Mouse (Mus musculus): ENCODE measurements around the gene Cpsf2. TPM values are rescaled to one million over a fixed set of nuclear protein-coding genes. Genes with fewer than 3 reads are reported as not detected.

The Cpsf2 gene
- polyA plus RNA-seq, 1 experiment from 2014 or later: 46.1 TPM

DNA sequence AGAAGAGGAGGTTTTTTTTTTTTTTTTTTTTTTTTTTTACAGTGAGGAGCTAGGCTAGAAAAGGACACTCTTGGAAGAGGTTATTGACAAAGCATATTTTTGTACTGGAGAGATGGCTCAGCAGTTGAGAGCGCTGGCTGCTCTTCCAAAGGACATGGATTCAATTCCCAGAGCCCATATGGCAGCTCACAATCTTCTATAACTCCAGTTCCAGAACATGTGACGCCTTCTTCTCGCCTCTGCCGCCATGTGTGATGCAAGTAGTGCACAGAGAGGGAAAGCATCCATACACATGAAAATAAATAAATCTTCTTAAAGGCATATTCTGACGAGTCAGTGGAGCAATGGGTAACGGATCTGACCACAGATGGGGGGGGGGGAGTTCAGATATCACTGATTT, 46.1 kb downstream of the Cpsf2 start:
- H3K4me2 ChIP-seq (ENCODE audit: low read depth, low read length, severe bottlenecking): no peak overlapping the region
- H3K4me1 ChIP-seq (replicated peaks; ENCODE audit: control insufficient read depth, insufficient read depth, low read length): no peaks in the 10 kb centered on the region
- 93% methylated on average over 6 of the region's 6 CpGs for WGBS
- DNase-seq (ENCODE audit: low spot score) (no peak), ATAC-seq (replicated peaks; ENCODE audit: low FRiP score) (no peak)
- H3K36me3 ChIP-seq (ENCODE audit: control insufficient read depth, insufficient read depth, low read length): no peaks in the 10 kb centered on the region
- H3K4me3 ChIP-seq (ENCODE audit: low read depth, low read length): no peak overlapping the region
- no peaks in the 10 kb centered on the region for H3K9me3 ChIP-seq (ENCODE audit: control insufficient read depth, low read length)
- H3K27me3 ChIP-seq (ENCODE audit: control insufficient read depth, insufficient read depth, low read length): no peaks in the 10 kb centered on the region
- H3K27ac ChIP-seq (ENCODE audit: low read depth, low read length): no peak overlapping the region
- no peak overlapping the region for H3K9ac ChIP-seq (ENCODE audit: low read length)

DNA sequence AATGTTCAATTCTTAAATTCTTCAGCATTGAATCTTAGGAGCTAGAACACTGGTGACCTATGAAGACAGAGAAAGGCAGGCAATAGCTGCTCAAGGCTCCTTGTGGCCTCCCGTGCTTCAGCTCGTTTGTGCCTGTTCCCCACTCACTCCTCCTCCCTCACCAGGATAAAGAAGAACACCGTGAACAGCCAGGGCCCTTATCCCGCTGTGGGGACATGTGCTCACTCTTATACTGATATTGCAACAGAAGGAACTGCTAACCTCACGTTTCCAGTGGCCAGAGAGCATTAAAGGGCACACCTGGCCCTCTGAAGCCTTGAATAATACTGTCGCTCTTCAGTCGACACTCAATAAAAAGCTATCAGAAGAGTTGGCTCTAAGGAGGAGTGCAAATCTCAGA, 53.4 kb downstream of the Cpsf2 start:
- H3K4me1 ChIP-seq (replicated peaks; ENCODE audit: control insufficient read depth, insufficient read depth, low read length): no peaks in the 10 kb centered on the region
- H3K4me2 ChIP-seq (ENCODE audit: low read depth, low read length, severe bottlenecking): no peak overlapping the region
- no peak overlapping the region for H3K4me3 ChIP-seq (ENCODE audit: low read depth, low read length)
- no peak for ATAC-seq (replicated peaks; ENCODE audit: low FRiP score)
- no peaks in the 10 kb centered on the region for H3K27me3 ChIP-seq (ENCODE audit: control insufficient read depth, insufficient read depth, low read length)
- H3K9ac ChIP-seq (ENCODE audit: low read length): no peak overlapping the region
- no peak overlapping the region for H3K27ac ChIP-seq (ENCODE audit: low read depth, low read length)
- no peaks in the 10 kb centered on the region for H3K9me3 ChIP-seq (ENCODE audit: control insufficient read depth, low read length)
- H3K36me3 ChIP-seq (ENCODE audit: control insufficient read depth, insufficient read depth, low read length): no peaks in the 10 kb centered on the region
- DNase-seq (ENCODE audit: low spot score): no peak
- WGBS: 56% methylated on average over 7 of the region's 7 CpGs

DNA sequence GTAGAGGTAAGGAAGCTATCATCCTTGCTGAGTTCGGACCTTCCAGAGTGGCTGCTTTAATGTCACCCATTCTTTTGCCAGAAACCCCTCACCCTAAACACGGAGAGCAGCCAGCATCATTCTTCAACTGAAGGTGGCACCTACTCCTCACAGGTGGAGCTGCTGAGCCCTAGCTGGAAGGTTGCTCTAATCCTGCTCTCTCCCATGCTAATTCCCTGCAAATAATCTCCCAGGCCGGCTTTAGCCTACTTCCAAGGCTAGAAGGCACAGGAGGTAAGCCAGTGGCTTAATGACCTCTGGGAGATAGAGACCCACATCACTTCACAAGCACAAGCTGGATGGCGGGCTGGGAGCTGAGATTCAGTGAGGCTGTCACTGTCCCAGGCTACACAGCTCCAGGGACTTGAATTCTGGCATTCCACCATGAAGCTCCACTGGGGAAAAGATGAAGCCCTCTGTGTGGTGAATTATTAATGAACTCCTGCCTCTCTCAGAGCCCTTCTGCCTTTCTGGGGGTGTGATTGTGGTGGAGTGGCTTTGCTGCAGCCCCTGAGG, 54.2 kb downstream of the Cpsf2 start:
- Histone ChIP-seq H3K9me3 (ENCODE audit: control insufficient read depth, low read length) (no peaks in the 10 kb centered on the region), H3K4me2 (ENCODE audit: low read depth, low read length, severe bottlenecking) (no peak overlapping the region), H3K9ac (ENCODE audit: low read length) (no peak overlapping the region), H3K27ac (ENCODE audit: low read depth, low read length) (no peak overlapping the region), H3K4me1 (replicated peaks; ENCODE audit: control insufficient read depth, insufficient read depth, low read length) (no peaks in the 10 kb centered on the region), H3K4me3 (ENCODE audit: low read depth, low read length) (no peak overlapping the region), H3K36me3 (ENCODE audit: control insufficient read depth, insufficient read depth, low read length) (no peaks in the 10 kb centered on the region), H3K27me3 (ENCODE audit: control insufficient read depth, insufficient read depth, low read length) (no peaks in the 10 kb centered on the region)
- 50% methylated on average over 4 of the region's 4 CpGs for WGBS
- DNase-seq (ENCODE audit: low spot score): no peak
- ATAC-seq (replicated peaks; ENCODE audit: low FRiP score): no peak

- WGBS: 98% methylated on average over 4 of the region's 4 CpGs
- H3K9me3 ChIP-seq (ENCODE audit: control insufficient read depth, low read length): no peaks in the 10 kb centered on the region
- H3K9ac ChIP-seq (ENCODE audit: low read length): no peak overlapping the region
- H3K36me3 ChIP-seq (ENCODE audit: control insufficient read depth, insufficient read depth, low read length): no peaks in the 10 kb centered on the region
- H3K4me2 ChIP-seq (ENCODE audit: low read depth, low read length, severe bottlenecking): no peak overlapping the region
- no peaks in the 10 kb centered on the region for H3K27me3 ChIP-seq (ENCODE audit: control insufficient read depth, insufficient read depth, low read length)
- no peak for DNase-seq (ENCODE audit: low spot score)
- H3K27ac ChIP-seq (ENCODE audit: low read depth, low read length): no peak overlapping the region
- no peak overlapping the region for H3K4me3 ChIP-seq (ENCODE audit: low read depth, low read length)
- no peak for ATAC-seq (replicated peaks; ENCODE audit: low FRiP score)
- no peaks in the 10 kb centered on the region for H3K4me1 ChIP-seq (replicated peaks; ENCODE audit: control insufficient read depth, insufficient read depth, low read length)
Measured at GRCm38 (mm10) chr12:102034934-102035333, 59.1 kb downstream of the Cpsf2 start.

DNA sequence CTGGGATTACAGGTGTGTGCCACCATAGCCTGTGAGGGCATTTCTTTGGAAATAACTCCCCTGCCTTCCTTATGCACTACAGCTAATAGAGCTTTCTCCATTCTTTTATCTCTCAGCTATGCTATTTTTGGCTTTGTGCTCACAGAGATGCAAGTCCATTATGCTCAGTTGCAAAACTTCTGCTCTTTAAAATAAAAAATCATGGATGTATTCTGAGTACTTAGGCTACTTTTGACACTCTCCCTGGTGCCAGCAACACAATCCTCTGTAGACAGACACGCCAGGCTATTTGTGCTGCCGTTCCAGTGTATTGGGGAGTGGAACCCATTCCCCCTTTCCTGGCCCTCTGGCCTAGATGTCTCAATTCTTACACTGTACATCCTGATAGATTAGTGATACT, 64.1 kb downstream of the Cpsf2 start:
- Histone ChIP-seq H3K9ac (ENCODE audit: low read length) (no peak overlapping the region), H3K36me3 (ENCODE audit: control insufficient read depth, insufficient read depth, low read length) (no peaks in the 10 kb centered on the region), H3K9me3 (ENCODE audit: control insufficient read depth, low read length) (no peaks in the 10 kb centered on the region), H3K4me2 (ENCODE audit: low read depth, low read length, severe bottlenecking) (no peak overlapping the region), H3K27ac (ENCODE audit: low read depth, low read length) (no peak overlapping the region), H3K4me3 (ENCODE audit: low read depth, low read length) (no peak overlapping the region), H3K27me3 (ENCODE audit: control insufficient read depth, insufficient read depth, low read length) (no peaks in the 10 kb centered on the region), H3K4me1 (replicated peaks; ENCODE audit: control insufficient read depth, insufficient read depth, low read length) (no peaks in the 10 kb centered on the region)
- DNase-seq (ENCODE audit: low spot score) (no peak), ATAC-seq (replicated peaks; ENCODE audit: low FRiP score) (no peak)
- whole genome bisulfite sequencing: 91% methylated on average over 2 of the region's 2 CpGs

GRCm38 (mm10) chr12:102041699-102042098, 65.9 kb downstream of the Cpsf2 start:
- Histone ChIP-seq H3K4me1 (replicated peaks; ENCODE audit: control insufficient read depth, insufficient read depth, low read length) (no peaks in the 10 kb centered on the region), H3K9me3 (ENCODE audit: control insufficient read depth, low read length) (no peaks in the 10 kb centered on the region), H3K4me2 (ENCODE audit: low read depth, low read length, severe bottlenecking) (no peak overlapping the region), H3K36me3 (ENCODE audit: control insufficient read depth, insufficient read depth, low read length) (no peaks in the 10 kb centered on the region), H3K27ac (ENCODE audit: low read depth, low read length) (no peak overlapping the region), H3K27me3 (ENCODE audit: control insufficient read depth, insufficient read depth, low read length) (no peaks in the 10 kb centered on the region), H3K9ac (ENCODE audit: low read length) (no peak overlapping the region), H3K4me3 (ENCODE audit: low read depth, low read length) (no peak overlapping the region)
- ATAC-seq (replicated peaks; ENCODE audit: low FRiP score) (no peak), DNase-seq (ENCODE audit: low spot score) (no peak)
- WGBS: 43% methylated on average over 2 of the region's 2 CpGs

- 67% methylated on average over 7 of the region's 7 CpGs for WGBS
- ATAC-seq (replicated peaks; ENCODE audit: low FRiP score) (no peak), DNase-seq (ENCODE audit: low spot score) (no peak)
- Histone ChIP-seq H3K4me2 (ENCODE audit: low read depth, low read length, severe bottlenecking) (no peak overlapping the region), H3K27ac (ENCODE audit: low read depth, low read length) (no peak overlapping the region), H3K4me1 (replicated peaks; ENCODE audit: control insufficient read depth, insufficient read depth, low read length) (no peaks in the 10 kb centered on the region), H3K4me3 (ENCODE audit: low read depth, low read length) (no peak overlapping the region), H3K9ac (ENCODE audit: low read length) (no peak overlapping the region), H3K36me3 (ENCODE audit: control insufficient read depth, insufficient read depth, low read length) (no peaks in the 10 kb centered on the region), H3K9me3 (ENCODE audit: control insufficient read depth, low read length) (no peaks in the 10 kb centered on the region), H3K27me3 (ENCODE audit: control insufficient read depth, insufficient read depth, low read length) (no peaks in the 10 kb centered on the region)
Measured at GRCm38 (mm10) chr12:102042247-102042646, 66.5 kb downstream of the Cpsf2 start.

- no peak for ATAC-seq (replicated peaks; ENCODE audit: low FRiP score)
- H3K36me3 ChIP-seq (ENCODE audit: control insufficient read depth, insufficient read depth, low read length): no peaks in the 10 kb centered on the region
Measured at GRCm38 (mm10) chr12:102043840-102044239, 68.1 kb downstream of the Cpsf2 start.

DNA sequence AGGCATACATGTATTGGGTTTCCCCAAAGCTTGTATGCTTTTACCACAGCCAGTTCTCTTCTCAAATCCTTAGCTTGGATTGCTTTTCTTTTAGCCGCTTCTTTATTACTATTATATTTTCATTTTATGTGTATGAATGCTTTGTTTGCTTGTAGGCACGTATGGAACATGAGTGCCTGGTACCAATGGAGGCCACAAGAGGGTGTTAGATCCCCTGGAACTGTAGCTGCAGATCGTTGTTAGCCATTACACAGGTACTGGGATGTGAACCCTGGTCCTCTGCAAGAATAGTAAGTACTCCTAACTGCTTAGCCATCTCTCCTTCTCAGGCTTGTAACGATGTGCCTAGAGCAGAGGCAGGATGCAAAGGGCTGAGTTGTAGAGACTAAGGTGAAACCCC, 78.4 kb downstream of the Cpsf2 start:
- WGBS: 83% methylated on average over 4 of the region's 4 CpGs
- Histone ChIP-seq H3K9me3 (ENCODE audit: control insufficient read depth, low read length) (no peaks in the 10 kb centered on the region), H3K9ac (ENCODE audit: low read length) (no peak overlapping the region), H3K4me2 (ENCODE audit: low read depth, low read length, severe bottlenecking) (no peak overlapping the region), H3K4me3 (ENCODE audit: low read depth, low read length) (no peak overlapping the region), H3K27me3 (ENCODE audit: control insufficient read depth, insufficient read depth, low read length) (no peaks in the 10 kb centered on the region), H3K4me1 (replicated peaks; ENCODE audit: control insufficient read depth, insufficient read depth, low read length) (peaks cover 5% of the 10 kb centered on the region; the same call in 1 of the 2 replicates), H3K27ac (ENCODE audit: low read depth, low read length) (no peak overlapping the region), H3K36me3 (ENCODE audit: control insufficient read depth, insufficient read depth, low read length) (no peaks in the 10 kb centered on the region)
- ATAC-seq (replicated peaks; ENCODE audit: low FRiP score) (no peak), DNase-seq (ENCODE audit: low spot score) (no peak)

More at GRCm38 (mm10) chr12:102043840-102044239, 68.1 kb downstream of the Cpsf2 start:
- DNase-seq (ENCODE audit: low spot score): no peak
- Histone ChIP-seq H3K4me3 (ENCODE audit: low read depth, low read length) (no peak overlapping the region), H3K4me2 (ENCODE audit: low read depth, low read length, severe bottlenecking) (no peak overlapping the region), H3K4me1 (replicated peaks; ENCODE audit: control insufficient read depth, insufficient read depth, low read length) (no peaks in the 10 kb centered on the region), H3K9me3 (ENCODE audit: control insufficient read depth, low read length) (no peaks in the 10 kb centered on the region), H3K9ac (ENCODE audit: low read length) (no peak overlapping the region), H3K27me3 (ENCODE audit: control insufficient read depth, insufficient read depth, low read length) (no peaks in the 10 kb centered on the region), H3K27ac (ENCODE audit: low read depth, low read length) (no peak overlapping the region)
- WGBS: 88% methylated on average over 5 of the region's 5 CpGs
